Mouse (Mus musculus) embryonic fibroblast, embryonic 13.5 days (primary cell): ENCODE measurements around the gene Napsa. TPM values are rescaled to one million over a fixed set of nuclear protein-coding genes. Genes with fewer than 3 reads are reported as not detected.

Source experiments
- H3K27ac ChIP-seq: 2 replicates; pipeline ENCODE4 v1.5.1; 2012; ENCODE audit warnings: low read length, control low read depth, inconsistent platforms; ENCODE audit not compliant: insufficient read depth
- H3K4me1 ChIP-seq: 2 replicates; pipeline ENCODE4 v1.6.1; 2011; ENCODE audit warnings: low read length; ENCODE audit not compliant: control insufficient read depth, insufficient read depth
- H3K4me3 ChIP-seq: 2 replicates; pipeline ENCODE4 v1.5.1; 2011; ENCODE audit warnings: mild to moderate bottlenecking, control low read depth, low read length; ENCODE audit not compliant: insufficient read depth
- CTCF ChIP-seq: IDR thresholded peaks from 2 replicates; pipeline ENCODE4 v1.5.1; 2011; ENCODE audit warnings: mild to moderate bottlenecking, control low read depth, low read length, moderate library complexity, borderline replicate concordance; ENCODE audit not compliant: insufficient read depth
- POLR2A ChIP-seq: IDR thresholded peaks from 2 replicates; pipeline ENCODE4 v1.6.1; 2011; ENCODE audit warnings: low read depth, mild to moderate bottlenecking, control low read depth, low read length, moderate library complexity
- polyA plus RNA-seq: library from polyadenylated mRNA; stranded (reverse); fragments of >200 nt; gene quantifications from 2 replicates; pipeline ENCODE4 v1.2.4, GENCODE M21; 2011; ENCODE audit warnings: low read depth; ENCODE audit not compliant: missing spikeins, insufficient read length

Napsa gene
- polyA plus RNA-seq, 1 experiment, result not detected

- Histone ChIP-seq H3K4me3 (no peak overlapping the region), H3K4me1 (no peaks in the 10 kb centered on the region), H3K27ac (no peak overlapping the region)
- TF ChIP-seq CTCF, result no peak
- TF ChIP-seq POLR2A, result no peak
These were observed 33.2 kb upstream of the Napsa start for GRCm38 (mm10) chr7:44538756-44539624.

- TF ChIP-seq CTCF, result no peak
- no peak for TF ChIP-seq POLR2A
- H3K27ac ChIP-seq, result no peak overlapping the region
- H3K4me3 ChIP-seq, result no peak overlapping the region
- no peaks in the 10 kb centered on the region for H3K4me1 ChIP-seq
These were observed 29.6 kb upstream of the Napsa start for GRCm38 (mm10) chr7:44542555-44542954.

- H3K27ac ChIP-seq, result no peak overlapping the region
These were observed 29.1 kb upstream of the Napsa start for GRCm38 (mm10) chr7:44543071-44543470.

GRCm38 (mm10) chr7:44546274-44546673 is 25.9 kb upstream of the Napsa start:
- TF ChIP-seq POLR2A (no peak), CTCF (no peak)
- Histone ChIP-seq H3K4me3 (no peak overlapping the region), H3K4me1 (no peaks in the 10 kb centered on the region)

More at GRCm38 (mm10) chr7:44543071-44543470, 29.1 kb upstream of the Napsa start:
- Histone ChIP-seq H3K4me3 (no peak overlapping the region), H3K4me1 (no peaks in the 10 kb centered on the region)
- TF ChIP-seq CTCF (no peak), POLR2A (no peak)

GRCm38 (mm10) chr7:44547041-44547440 is 25.1 kb upstream of the Napsa start:
- no peaks in the 10 kb centered on the region for H3K4me1 ChIP-seq
- TF ChIP-seq POLR2A (no peak), CTCF (no peak)
- no peak overlapping the region for H3K27ac ChIP-seq
- H3K4me3 ChIP-seq, result peak overlapping the region; percentile 65; the same call in 1 of the 2 replicates

More at GRCm38 (mm10) chr7:44546274-44546673, 25.9 kb upstream of the Napsa start:
- no peak overlapping the region for H3K27ac ChIP-seq

- Histone ChIP-seq H3K4me1 (no peaks in the 10 kb centered on the region), H3K27ac (no peak overlapping the region), H3K4me3 (peak overlapping the region; percentile 65)
- TF ChIP-seq CTCF, result no peak
- no peak for TF ChIP-seq POLR2A
These were observed 24.5 kb upstream of the Napsa start for GRCm38 (mm10) chr7:44547725-44548124.

- TF ChIP-seq CTCF, result peak; percentile 49
- TF ChIP-seq POLR2A, result peak; percentile 46; the same call in 1 of the 2 replicates
- peak within 1 kb of the TSS; percentile 9; the same call in 1 of the 2 replicates for H3K27ac ChIP-seq
These were observed 23.6 kb upstream of the Napsa start, which contains the start of gene Pold1 for GRCm38 (mm10) chr7:44548497-44549087. Gene Pold1 (minus strand): TSS chr7:44548849.

GRCm38 (mm10) chr7:44549621-44550408 is 22.4 kb upstream of the Napsa start:
- no peak overlapping the region for H3K4me3 ChIP-seq
- no peaks in the 10 kb centered on the region for H3K4me1 ChIP-seq
- no peak overlapping the region for H3K27ac ChIP-seq
- TF ChIP-seq CTCF, result no peak
- no peak for TF ChIP-seq POLR2A

More at GRCm38 (mm10) chr7:44548497-44549087, 23.6 kb upstream of the Napsa start, which contains the start of gene Pold1:
- Histone ChIP-seq H3K4me3 (peak within 1 kb of the TSS; percentile 65), H3K4me1 (no peaks in the 10 kb centered on the region)

GRCm38 (mm10) chr7:44550409-44550678 is 21.8 kb upstream of the Napsa start:
- H3K4me3 ChIP-seq, result no peak overlapping the region
- H3K27ac ChIP-seq, result no peak overlapping the region
- TF ChIP-seq CTCF (no peak), POLR2A (no peak)
- no peaks in the 10 kb centered on the region for H3K4me1 ChIP-seq
